ENCODE assay signal across 20 mouse cellular contexts in genomic region chr5:118809588-118809987, GRCm38 (mm10).
DNase-seq lines count a peak whose midpoint lies in the region; ATAC-seq and TF ChIP-seq lines count a peak whose summit lies in the region.
"Had no signal": no experiment of that assay in that cellular context is flagged by ENCODE, and none has a peak within 500 bp of the region (broad histone marks: within the 10 kb centered on the region; RNA-seq: fewer than 3 reads in every experiment).

No protein-coding gene starts in this region.

- no peaks in the 10 kb centered on the region for H3K9me3 ChIP-seq in kidney, postnatal 0 days (replicated peaks; ENCODE audit: low read length)
- no peaks in the 10 kb centered on the region for H3K9me3 ChIP-seq in intestine, embryonic 15.5 days
- no peaks in the 10 kb centered on the region for H3K9me3 ChIP-seq in stomach, embryonic 16.5 days (replicated peaks; ENCODE audit: control insufficient read depth, low read length)
- H3K9me3 ChIP-seq: hindbrain, embryonic 12.5 days; midbrain, embryonic 15.5 days; stomach, embryonic 15.5 days had no signal

- no peak for TF ChIP-seq CTCF in kidney, postnatal 0 days (IDR thresholded peaks at IDR 0.05; ENCODE audit: low read depth)
- TF ChIP-seq CTCF in C2C12 (IDR thresholded peaks at IDR 0.05; ENCODE audit: control insufficient read depth, insufficient read depth, insufficient read length), result no peak

- no peak overlapping the region for H3K9ac ChIP-seq in kidney, postnatal 0 days (ENCODE audit: low read depth, low read length)
- H3K9ac ChIP-seq in intestine, embryonic 15.5 days, result no peak overlapping the region
- no peak overlapping the region for H3K9ac ChIP-seq in stomach, embryonic 16.5 days (ENCODE audit: low read length)
- H3K9ac ChIP-seq: forebrain, postnatal 0 days; hindbrain, embryonic 12.5 days; midbrain, embryonic 15.5 days; stomach, embryonic 15.5 days had no signal

- 71% methylated on average over 5 of the region's 5 CpGs for WGBS in kidney, postnatal 0 days
- 61% methylated on average over 5 of the region's 5 CpGs for WGBS in intestine, embryonic 15.5 days
- 59% methylated on average over 5 of the region's 5 CpGs for WGBS in stomach, embryonic 16.5 days

- H3K79me3 ChIP-seq in C2C12 (ENCODE audit: low read depth), result no peaks in the 10 kb centered on the region

- H3K36me3 ChIP-seq in kidney, postnatal 0 days (ENCODE audit: insufficient read depth, low read length), result no peaks in the 10 kb centered on the region
- H3K36me3 ChIP-seq in C2C12 (ENCODE audit: control insufficient read depth, insufficient read depth), result no peaks in the 10 kb centered on the region
- no peaks in the 10 kb centered on the region for H3K36me3 ChIP-seq in intestine, embryonic 15.5 days
- no peaks in the 10 kb centered on the region for H3K36me3 ChIP-seq in stomach, embryonic 16.5 days (ENCODE audit: control insufficient read depth, insufficient read depth, low read length)
- H3K36me3 ChIP-seq: hindbrain, embryonic 12.5 days; midbrain, embryonic 15.5 days; stomach, embryonic 15.5 days had no signal

- H3K79me2 ChIP-seq in C2C12 (ENCODE audit: control insufficient read depth, insufficient read depth), result no peaks in the 10 kb centered on the region

- no peak for ATAC-seq in kidney, postnatal 0 days (replicated peaks; ENCODE audit: low FRiP score, low read depth)
- peak; percentile 89 for ATAC-seq in intestine, embryonic 15.5 days
- no peak for ATAC-seq in stomach, embryonic 16.5 days (ENCODE audit: insufficient read depth, low FRiP score)
- no peak for ATAC-seq in frontal cortex, adult (ENCODE audit: low TSS enrichment)
- ATAC-seq: forebrain, postnatal 0 days; midbrain, embryonic 15.5 days had no signal

- H3K4me2 ChIP-seq in kidney, postnatal 0 days (ENCODE audit: low read length), result no peak overlapping the region
- H3K4me2 ChIP-seq in intestine, embryonic 15.5 days (replicated peaks), result no peak overlapping the region
- H3K4me2 ChIP-seq in stomach, embryonic 16.5 days (ENCODE audit: low read depth, low read length), result no peak overlapping the region
- H3K4me2 ChIP-seq: hindbrain, embryonic 12.5 days; midbrain, embryonic 15.5 days; stomach, embryonic 15.5 days had no signal

- H3ac ChIP-seq in C2C12 (ENCODE audit: control insufficient read depth, insufficient read length, low read depth), result no peak overlapping the region

- H3K27ac ChIP-seq in kidney, postnatal 0 days, result no peak overlapping the region
- 0 out of 2 replicates have a peak overlapping the region, but pooled peaks have one; percentile 48 for H3K27ac ChIP-seq in intestine, embryonic 15.5 days
- peak overlapping the region; percentile 34; the same call in 1 of the 2 replicates for H3K27ac ChIP-seq in stomach, embryonic 16.5 days (ENCODE audit: low read length)
- H3K27ac ChIP-seq: hindbrain, embryonic 12.5 days; left cerebral cortex, adult 2 months; macrophage; midbrain, embryonic 15.5 days; stomach, embryonic 15.5 days had no signal

- no peak overlapping the region for H3K4me3 ChIP-seq in kidney, postnatal 0 days (replicated peaks; ENCODE audit: low read depth, low read length)
- H3K4me3 ChIP-seq in C2C12 (ENCODE audit: insufficient read depth, poor library complexity, severe bottlenecking), result no peak overlapping the region
- no peak overlapping the region for H3K4me3 ChIP-seq in intestine, embryonic 15.5 days (replicated peaks)
- no peak overlapping the region for H3K4me3 ChIP-seq in stomach, embryonic 16.5 days (replicated peaks; ENCODE audit: low read length)
- H3K4me3 ChIP-seq: hindbrain, embryonic 12.5 days; left cerebral cortex, adult 2 months; midbrain, embryonic 15.5 days; stomach, embryonic 15.5 days had no signal

- no peaks in the 10 kb centered on the region for H3K4me1 ChIP-seq in kidney, postnatal 0 days (replicated peaks; ENCODE audit: insufficient read depth, low read length)
- no peaks in the 10 kb centered on the region for H3K4me1 ChIP-seq in intestine, embryonic 15.5 days (replicated peaks)
- no peaks in the 10 kb centered on the region for H3K4me1 ChIP-seq in stomach, embryonic 16.5 days (ENCODE audit: control insufficient read depth, insufficient read depth, low read length)
- H3K4me1 ChIP-seq: hindbrain, embryonic 12.5 days; midbrain, embryonic 15.5 days; stomach, embryonic 15.5 days had no signal

- DNase-seq in kidney, postnatal 0 days (ENCODE audit: low spot score), result peak; percentile 7
- no peak for DNase-seq in kidney, postnatal 36 days
- DNase-seq in ovary, adult 18-20 months (ENCODE audit: low spot score), result no peak
- DNase-seq: adrenal gland, adult 2 months; cerebellum, adult 8-10 months; forebrain, postnatal 0 days; gastrocnemius, postnatal 36 days; right cerebral cortex, adult 18-20 months; right cerebral cortex, postnatal 4 days; thymus, adult 2 months; thymus, postnatal 4 days had no signal

- H3K27me3 ChIP-seq in kidney, postnatal 0 days (ENCODE audit: insufficient read depth, low read length), result no peaks in the 10 kb centered on the region
- H3K27me3 ChIP-seq in C2C12 (ENCODE audit: control insufficient read depth, insufficient read depth, insufficient read length), result peaks cover 3% of the 10 kb centered on the region
- H3K27me3 ChIP-seq in intestine, embryonic 15.5 days (replicated peaks), result no peaks in the 10 kb centered on the region
- no peaks in the 10 kb centered on the region for H3K27me3 ChIP-seq in stomach, embryonic 16.5 days (ENCODE audit: control insufficient read depth, insufficient read depth, low read length)
- H3K27me3 ChIP-seq: hindbrain, embryonic 12.5 days; midbrain, embryonic 15.5 days; stomach, embryonic 15.5 days had no signal

TF ChIP-seq in C2C12, 6 proteins besides CTCF, POLR2A, EP300 and RAD21:
- TF ChIP-seq MYOG (IDR thresholded peaks at IDR 0.05; ENCODE audit: control insufficient read depth, extremely low read depth, insufficient read length) (no peak), MYOD1 (IDR thresholded peaks at IDR 0.05; ENCODE audit: control insufficient read depth, insufficient read length, low read depth) (peak; percentile 32)
